Mouse (Mus musculus) urinary bladder, adult 2 months (tissue): ENCODE measurements around the gene Kif21a. TPM values are rescaled to one million over a fixed set of nuclear protein-coding genes. Genes with fewer than 3 reads are reported as not detected.

Source experiments
- DNase-seq: peaks from one replicate; pipeline ENCODE4 v3.0.0; 2022; ENCODE audit warnings: low spot score
- polyA plus RNA-seq: library from polyadenylated mRNA; depleted of rRNA; stranded (reverse); fragments of >200 nt; gene quantifications from 2 replicates; pipeline ENCODE4 v1.2.3, GENCODE M21; 2012; rRNA removed

Gene Kif21a
- polyA plus RNA-seq, 1 experiment, result 8.7 TPM

GRCm38 (mm10) chr15:90938469-90938868 is 111.3 kb downstream of the Kif21a start:
- DNase-seq, result no peak

GRCm38 (mm10) chr15:90935579-90935978 is 114.2 kb downstream of the Kif21a start:
- no peak for DNase-seq

- DNase-seq, result no peak
These were observed 118.3 kb downstream of the Kif21a start for GRCm38 (mm10) chr15:90931451-90931850.

DNA sequence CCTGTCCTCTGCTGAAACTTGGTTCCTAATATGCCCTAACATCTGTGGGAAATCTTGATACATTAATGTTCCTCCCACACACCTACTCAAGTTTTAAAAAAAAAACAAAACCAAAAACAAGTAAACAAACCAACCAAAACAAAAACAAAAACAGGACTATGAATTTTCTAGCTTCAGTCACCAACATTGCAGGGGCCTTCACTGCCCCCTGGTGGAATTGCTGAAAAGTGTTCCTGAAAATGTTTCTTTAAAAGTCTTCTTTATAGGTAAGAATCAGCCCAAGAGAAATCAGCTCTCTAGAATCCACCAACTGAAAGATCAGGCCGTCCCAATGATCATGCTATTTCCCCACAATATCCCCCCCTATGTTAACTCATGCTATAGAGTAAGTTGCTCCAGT is 120.7 kb downstream of the Kif21a start:
- DNase-seq, result no peak

- no peak for DNase-seq
These were observed 153.3 kb downstream of the Kif21a start for GRCm38 (mm10) chr15:90896480-90896879.

GRCm38 (mm10) chr15:90887466-90887865 is 162.3 kb downstream of the Kif21a start:
- DNase-seq, result no peak

Other genes starting within 250 kb of the Kif21a start
- 5.6 and 7.4 TPM in 2 replicates for gene Abcd2, start 141.9 kb upstream of the Kif21a start, polyA plus RNA-seq
- not detected in 2 replicates for gene CN725425, start 149.5 kb upstream of the Kif21a start, polyA plus RNA-seq